Mouse (Mus musculus) liver, embryonic 14.5 days (tissue): ENCODE data around the gene Cdk12. TPM values are rescaled to one million over a fixed set of nuclear protein-coding genes. Genes with fewer than 3 reads are reported as not detected.
"Not testable (repeated sequence)": the region's sequence is repeated elsewhere in the genome, so short reads cannot be mapped to it uniquely, and the experiment has no call there.

Source experiments
- ATAC-seq: fragments of 200-750 bp; cut with Nextera tagmentation; 2 replicates; pipeline ENCODE4 v1.8.0; 2017; ENCODE audit warnings: moderate number of reproducible peaks, mild to moderate bottlenecking, moderate library complexity; ENCODE audit not compliant: insufficient read depth
- DNase-seq, 3 experiments: peaks; one replicate each; pipeline ENCODE4 v3.0.0-alpha.2; 2012 to 2013; ENCODE audit warnings: low read depth in 3 of 3, low spot score in 3 of 3
- H3K27ac ChIP-seq: fragments of 300-500 bp; sonication (generic); 2 replicates; pipeline ENCODE4 v1.5.1; 2014; ENCODE audit warnings: moderate library complexity, mild to moderate bottlenecking, control low read depth, inconsistent platforms
- H3K27me3 ChIP-seq: fragments of 300-500 bp; sonication (generic); 2 replicates; pipeline ENCODE4 v1.6.1; 2014; ENCODE audit warnings: mild to moderate bottlenecking, low read length, moderate library complexity; ENCODE audit not compliant: control insufficient read depth, insufficient read depth
- H3K36me3 ChIP-seq: fragments of 300-500 bp; sonication (generic); replicated peaks from 2 replicates; pipeline ENCODE4 v1.6.1; 2014; ENCODE audit warnings: low read depth; ENCODE audit not compliant: control insufficient read depth, insufficient read depth
- H3K4me1 ChIP-seq, 2 experiments: fragments of 200-500 bp in 1 of 2; fragments of 300-500 bp in 1 of 2; sonication (generic) in 1 of 2; replicated peaks; 2 replicates each; pipeline ENCODE4 v1.6.1; 2012 to 2014; ENCODE audit warnings: antibody characterized with exemption in 1 of 2, inconsistent platforms in 1 of 2, low read length in 1 of 2; ENCODE audit not compliant: control insufficient read depth in 2 of 2, insufficient read depth in 2 of 2
- H3K4me2 ChIP-seq: fragments of 300-500 bp; sonication (generic); 2 replicates; pipeline ENCODE4 v1.6.1; 2014; ENCODE audit warnings: low read depth, mild to moderate bottlenecking, control low read depth, moderate library complexity
- H3K4me3 ChIP-seq, 2 experiments: fragments of 200-500 bp in 1 of 2; fragments of 300-500 bp in 1 of 2; sonication (generic) in 1 of 2; 2 replicates each; pipeline ENCODE4 v1.5.1; 2012 to 2014; ENCODE audit warnings: low read depth in 2 of 2, low read length in 2 of 2, mild to moderate bottlenecking in 2 of 2, control low read depth in 1 of 2, inconsistent platforms in 1 of 2, moderate library complexity in 1 of 2; ENCODE audit not compliant: insufficient read depth in 1 of 2
- H3K9ac ChIP-seq: fragments of 300-500 bp; sonication (generic); replicated peaks from 2 replicates; pipeline ENCODE4 v1.6.1; 2014; ENCODE audit warnings: mild to moderate bottlenecking, control low read depth, moderate library complexity
- H3K9me3 ChIP-seq: fragments of 300-500 bp; sonication (generic); 2 replicates; pipeline ENCODE4 v1.6.1; 2016; ENCODE audit warnings: low read length, mixed read lengths; ENCODE audit not compliant: control insufficient read depth
- CTCF ChIP-seq: IDR thresholded peaks from 2 replicates; pipeline ENCODE4 v1.5.1; 2016; ENCODE audit warnings: antibody characterized with exemption, low read depth, control low read depth
- EP300 ChIP-seq: IDR thresholded peaks from 2 replicates; pipeline ENCODE4 v1.6.1; 2016; ENCODE audit warnings: antibody characterized with exemption, low read depth
- WGBS: fragments of 180-500 bp; shearing (Covaris S2); extraction: QIAGEN DNeasy Blood & Tissue Kit; methylation state at CpG from one replicate; pipeline ENCODE4 v1.1.7; 2014; ENCODE audit not compliant: insufficient replicate concordance; 5-methylcytosine and 5-hydroxymethylcytosine counted together
- polyA plus RNA-seq, 2 experiments: library from polyadenylated mRNA; depleted of rRNA in 1 of 2; stranded (reverse) in 1 of 2; unstranded in 1 of 2; fragments of >200 nt; fragmentation: Nextera tagmentation in 1 of 2; extraction: Ambion mirVana in 1 of 2; gene quantifications; 2 replicates each; pipeline versions ENCODE4 v1.2.1 to v1.2.3; 2012 to 2014

Cdk12 gene
- polyA plus RNA-seq, 2 experiments, result 4.7 to 9.8 TPM

DNA sequence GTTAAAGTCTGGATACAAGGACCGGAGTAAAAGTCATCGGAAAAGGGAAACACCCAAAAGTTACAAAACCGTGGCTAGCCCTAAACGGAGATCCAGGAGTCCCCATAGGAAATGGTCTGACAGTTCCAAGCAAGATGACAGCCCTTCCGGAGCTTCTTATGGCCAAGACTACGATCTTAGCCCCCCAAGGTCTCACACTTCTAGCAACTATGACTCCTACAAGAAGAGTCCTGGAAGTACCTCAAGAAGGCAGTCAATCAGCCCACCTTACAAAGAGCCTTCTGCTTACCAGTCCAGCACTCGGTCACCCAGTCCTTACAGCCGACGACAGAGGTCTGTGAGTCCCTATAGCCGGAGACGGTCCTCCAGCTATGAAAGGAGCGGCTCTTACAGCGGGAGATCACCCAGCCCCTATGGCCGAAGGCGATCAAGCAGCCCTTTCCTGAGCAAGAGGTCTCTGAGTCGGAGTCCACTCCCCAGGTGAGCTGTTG lies 1.1 kb downstream of the Cdk12 start:
- DNase-seq (peak in 2 of 3 experiments; percentile 12 to 42), ATAC-seq (no peak)
- WGBS, result under 1% methylated on average over 16 of the region's 16 CpGs
- Histone ChIP-seq H3K4me3 (peak overlapping the region; percentile 79 to 88), H3K9ac (peak overlapping the region; percentile 97), H3K9me3 (no peaks in the 10 kb centered on the region), H3K27me3 (no peaks in the 10 kb centered on the region), H3K27ac (peak overlapping the region; percentile 90), H3K4me2 (peak overlapping the region; percentile 71), H3K36me3 (peaks cover 11% of the 10 kb centered on the region), H3K4me1 (peaks cover 3 to 7% of the 10 kb centered on the region in 2 experiments)
- TF ChIP-seq CTCF, result no peak
- no peak for TF ChIP-seq EP300

DNA sequence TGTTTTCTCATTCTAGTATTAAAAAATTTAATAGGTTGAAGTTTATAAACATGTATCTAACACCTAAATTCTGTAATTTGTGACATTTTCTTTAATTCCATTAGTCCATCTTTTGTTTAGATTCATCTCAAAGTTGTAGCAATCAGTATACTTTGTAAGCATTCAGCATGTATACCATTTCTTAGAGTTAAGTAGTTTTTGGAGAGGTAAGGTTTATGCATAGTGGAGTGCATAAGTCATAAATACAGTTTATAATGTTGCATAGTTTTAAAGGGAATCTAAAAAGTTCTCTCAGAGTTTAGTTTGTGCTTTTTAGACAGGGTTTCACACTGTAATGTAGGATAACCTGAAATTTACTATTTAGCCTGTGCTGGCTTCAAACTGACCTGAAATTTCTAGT lies 2.6 kb downstream of the Cdk12 start:
- Histone ChIP-seq H3K9ac (peak overlapping the region; percentile 36; the same call in 1 of the 2 replicates), H3K4me3 (peak overlapping the region; percentile 50 to 88; a peak in 3 of 4 replicates), H3K9me3 (no peaks in the 10 kb centered on the region), H3K4me1 (peaks cover 3 to 7% of the 10 kb centered on the region in 2 experiments), H3K4me2 (peak overlapping the region; percentile 70), H3K36me3 (peaks cover 18% of the 10 kb centered on the region), H3K27me3 (no peaks in the 10 kb centered on the region), H3K27ac (no peak overlapping the region)
- ATAC-seq (no peak), DNase-seq (no peak)
- TF ChIP-seq CTCF (no peak), EP300 (no peak)

DNA sequence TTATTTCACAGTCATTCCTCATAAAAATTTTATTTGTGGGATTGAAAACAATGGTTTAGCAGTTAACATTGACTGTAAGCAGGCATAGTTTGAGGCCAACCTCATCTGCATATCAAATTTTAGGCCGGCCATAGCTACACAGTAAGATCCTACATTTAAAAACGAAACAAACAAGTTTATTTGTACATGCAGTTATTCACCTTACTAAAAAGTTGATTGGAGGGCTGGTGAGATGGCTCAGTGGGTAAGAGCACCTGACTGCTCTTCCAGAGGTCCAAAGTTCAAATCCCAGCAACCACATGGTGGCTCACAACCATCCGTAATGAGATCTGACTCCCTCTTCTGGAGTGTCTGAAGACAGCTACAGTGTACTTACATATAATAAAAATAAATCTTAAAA lies 3.4 kb downstream of the Cdk12 start:
- WGBS, result 51% methylated on average over 3 of the region's 3 CpGs
- not testable (repeated sequence) for H3K9me3 ChIP-seq, ATAC-seq, H3K9ac ChIP-seq, H3K27me3 ChIP-seq, DNase-seq, H3K4me1 ChIP-seq, H3K27ac ChIP-seq
- Histone ChIP-seq H3K4me2 (peak overlapping the region; percentile 70), H3K36me3 (peaks cover 26% of the 10 kb centered on the region), H3K4me3 (peak overlapping the region in 1 of 2 experiments; percentile 50; a peak in 2 of 4 replicates)

DNA sequence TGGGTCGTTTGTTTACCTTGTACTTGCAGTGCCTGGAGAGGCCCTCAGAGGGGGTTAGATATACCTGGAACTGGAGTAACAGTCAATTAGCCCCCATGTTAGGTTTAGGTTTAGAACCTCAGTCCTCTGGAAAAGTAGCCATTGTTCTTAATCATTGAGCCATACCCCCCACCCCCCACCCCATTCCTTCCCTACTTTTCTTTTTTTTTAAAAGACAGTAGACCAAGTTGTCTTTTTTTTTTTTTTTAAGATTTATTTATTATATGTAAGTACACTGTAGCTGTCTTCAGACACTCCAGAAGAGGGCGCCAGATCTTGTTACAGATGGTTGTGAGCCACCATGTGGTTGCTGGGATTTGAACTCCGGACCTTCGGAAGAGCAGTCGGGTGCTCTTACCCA lies 6.8 kb downstream of the Cdk12 start:
- H3K36me3 ChIP-seq, result peaks cover 47% of the 10 kb centered on the region

DNA sequence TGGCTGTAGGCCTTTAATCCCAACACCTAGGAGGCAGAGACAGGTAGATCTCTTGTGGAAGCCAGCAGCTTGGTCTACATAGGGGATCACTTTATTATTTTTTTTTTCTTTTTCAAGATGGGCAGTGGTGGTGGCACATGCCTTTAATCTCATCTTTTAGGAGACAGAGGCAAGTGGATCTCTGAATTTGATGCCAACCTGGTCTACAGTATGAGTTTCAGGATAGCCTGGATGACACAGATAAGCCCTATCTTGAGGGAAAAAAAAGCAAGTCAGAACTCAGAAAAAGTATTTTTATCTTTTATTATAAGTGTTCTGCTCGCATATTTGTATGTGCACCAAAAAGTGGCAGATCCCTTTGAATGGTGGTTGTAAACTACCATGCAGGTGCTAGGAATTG lies 10.5 kb downstream of the Cdk12 start:
- Histone ChIP-seq H3K4me2 (peak overlapping the region; percentile 51), H3K9me3 (no peaks in the 10 kb centered on the region), H3K36me3 (peaks cover 55% of the 10 kb centered on the region), H3K4me1 (peaks cover 11 to 13% of the 10 kb centered on the region in 2 experiments), H3K4me3 (0 out of 4 replicates have a peak overlapping the region, but pooled peaks of 1 of the 2 experiments have one; percentile 6), H3K9ac (peak overlapping the region; percentile 34), H3K27me3 (no peaks in the 10 kb centered on the region), H3K27ac (peak overlapping the region; percentile 75)
- peak; percentile 84 for ATAC-seq
- WGBS, result 9% methylated on average over 1 of the region's 1 CpGs
- peak; percentile 71 for TF ChIP-seq EP300
- no peak for TF ChIP-seq CTCF
- peak; percentile 52 to 56 (median 54) for DNase-seq

More for the DNA sequence above, 6.8 kb downstream of the Cdk12 start:
- not testable (repeated sequence) for H3K9me3 ChIP-seq, ATAC-seq, H3K9ac ChIP-seq, H3K27me3 ChIP-seq, H3K4me3 ChIP-seq, H3K4me2 ChIP-seq, H3K27ac ChIP-seq, DNase-seq
- 66% methylated on average over 4 of the region's 5 CpGs for WGBS
- 0 out of 2 replicates have a peak, but pooled peaks have one; percentile 8 for TF ChIP-seq CTCF
- peaks cover 13 to 16% of the 10 kb centered on the region in 2 experiments for H3K4me1 ChIP-seq
